In the genomic region with DNA sequence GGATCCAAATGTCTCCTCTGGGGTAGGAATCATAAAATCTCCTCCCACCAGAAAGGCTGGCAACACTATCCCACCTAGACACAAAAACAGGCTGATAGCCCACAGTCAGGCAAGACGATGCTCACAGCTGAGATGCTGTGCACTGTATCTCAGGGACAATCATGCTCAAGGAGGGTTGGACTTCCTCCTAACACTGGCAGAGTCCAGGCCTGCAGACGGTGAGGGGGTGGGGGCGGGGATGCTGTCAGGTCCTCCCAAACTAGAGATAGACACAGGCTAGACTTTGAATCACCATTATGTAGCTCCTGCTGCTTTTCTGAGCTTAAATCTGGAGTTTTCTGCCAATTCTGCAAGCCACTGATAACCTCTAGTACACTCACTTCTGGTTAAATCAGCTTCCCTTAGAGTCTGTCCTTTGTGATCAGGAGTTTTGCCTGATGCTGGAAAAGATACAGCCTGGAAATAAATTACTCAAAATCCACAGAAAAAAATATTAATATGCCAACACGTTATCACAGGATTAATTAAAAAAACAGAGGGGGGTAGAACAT, we compare ENCODE assay signal across 26 mouse cellular contexts.
DNase-seq lines count a peak whose midpoint lies in the region; ATAC-seq lines count a peak whose summit lies in the region.
"Had no signal": no experiment of that assay in that cellular context is flagged by ENCODE, and none has a peak within 500 bp of the region (broad histone marks: within the 10 kb centered on the region; RNA-seq: fewer than 3 reads in every experiment).

No protein-coding gene starts in this region.

- no peak overlapping the region for H3K4me3 ChIP-seq in liver, embryonic 11.5 days (ENCODE audit: low read depth, low read length)
- no peak overlapping the region for H3K4me3 ChIP-seq in limb, embryonic 10.5 days
- H3K4me3 ChIP-seq: embryonic facial prominence, embryonic 13.5 days; erythroblast, embryonic 14.5 days; forebrain, embryonic 12.5 days; gastrocnemius, adult 2 months; heart, embryonic 10.5 days; limb, embryonic 15.5 days; neural tube, embryonic 15.5 days had no signal

- no peak overlapping the region for H3K27ac ChIP-seq in liver, embryonic 11.5 days (ENCODE audit: low read depth, low read length)
- H3K27ac ChIP-seq in limb, embryonic 10.5 days, result 0 out of 2 replicates have a peak overlapping the region, but pooled peaks have one; percentile 30
- H3K27ac ChIP-seq: embryonic facial prominence, embryonic 13.5 days; forebrain, embryonic 12.5 days; gastrocnemius, adult 2 months; hindbrain, embryonic 14.5 days; limb, embryonic 15.5 days; neural tube, embryonic 15.5 days had no signal

- 0 out of 2 replicates have a peak, but pooled peaks have one; percentile 37 for ATAC-seq in liver, embryonic 11.5 days (replicated peaks; ENCODE audit: low FRiP score)
- ATAC-seq: inflammation-experienced regulatory T-cells, adult 6 months; Patski had no signal

- intact Hi-C loops in left cerebral cortex, postnatal 4 days (cut with DNase I), result no loop called here

- WGBS in liver, embryonic 11.5 days, result 31% methylated on average over 4 of the region's 4 CpGs
- 60% methylated on average over 4 of the region's 4 CpGs for WGBS in limb, embryonic 10.5 days

- no peak for DNase-seq in liver, embryonic 11.5 days (ENCODE audit: low spot score)
- no peak for DNase-seq in liver
- DNase-seq in MEL-GATA-1-ER (ENCODE audit: extremely low read depth, low read depth), result peak; percentile 47
- DNase-seq in limb, embryonic 10.5 days (ENCODE audit: low spot score), result no peak
- no peak for DNase-seq in adipocyte (ENCODE audit: low spot score)
- DNase-seq in left cerebral cortex, postnatal 4 days, result no peak
- no peak for DNase-seq in layer of hippocampus, adult 18-20 months (ENCODE audit: low spot score in 2 of 2)
- DNase-seq: adrenal gland, adult 2 months; cerebellum, adult 18-20 months; cerebellum, postnatal 25 days; gastrocnemius, adult 2 months; kidney, adult 2 months; kidney, postnatal 14 days; lung, adult 18-20 months; right cerebral cortex, adult 18-20 months; right cerebral cortex, postnatal 4 days; thymus, postnatal 14 days had no signal

- H3K36me3 ChIP-seq in liver, embryonic 11.5 days (ENCODE audit: control insufficient read depth, insufficient read depth, low read length), result no peaks in the 10 kb centered on the region
- H3K36me3 ChIP-seq in limb, embryonic 10.5 days, result no peaks in the 10 kb centered on the region
- H3K36me3 ChIP-seq: embryonic facial prominence, embryonic 13.5 days; forebrain, embryonic 12.5 days; heart, embryonic 10.5 days; limb, embryonic 15.5 days; neural tube, embryonic 15.5 days had no signal

- H3K9ac ChIP-seq in liver, embryonic 11.5 days (ENCODE audit: low read depth, low read length), result no peak overlapping the region
- H3K9ac ChIP-seq: embryonic facial prominence, embryonic 13.5 days; forebrain, embryonic 12.5 days; hindbrain, embryonic 14.5 days; limb, embryonic 15.5 days; neural tube, embryonic 15.5 days had no signal

- H3K4me1 ChIP-seq in liver, embryonic 11.5 days (replicated peaks; ENCODE audit: control insufficient read depth, insufficient read depth, low read length), result no peaks in the 10 kb centered on the region; the same call in 1 of the 2 replicates
- H3K4me1 ChIP-seq in limb, embryonic 10.5 days, result peaks cover 52% of the 10 kb centered on the region
- H3K4me1 ChIP-seq: limb, embryonic 15.5 days had no signal

- H3K4me2 ChIP-seq in liver, embryonic 11.5 days, result no peak overlapping the region
- H3K4me2 ChIP-seq: embryonic facial prominence, embryonic 13.5 days; forebrain, embryonic 12.5 days; hindbrain, embryonic 14.5 days; limb, embryonic 15.5 days; neural tube, embryonic 15.5 days had no signal

- H3K9me3 ChIP-seq in liver, embryonic 11.5 days (ENCODE audit: control insufficient read depth, low read length), result no peaks in the 10 kb centered on the region
- H3K9me3 ChIP-seq in limb, embryonic 10.5 days (replicated peaks), result 0 out of 2 replicates have a peak, but pooled peaks cover 3% of the 10 kb centered on the region
- H3K9me3 ChIP-seq: heart, embryonic 10.5 days; limb, embryonic 15.5 days; neural tube, embryonic 15.5 days had no signal

- H3K27me3 ChIP-seq in liver, embryonic 11.5 days (replicated peaks; ENCODE audit: control insufficient read depth, insufficient read depth, low read length), result no peaks in the 10 kb centered on the region
- peaks cover 13% of the 10 kb centered on the region; the same call in 1 of the 2 replicates for H3K27me3 ChIP-seq in limb, embryonic 10.5 days (ENCODE audit: low read depth, poor library complexity, severe bottlenecking)
- H3K27me3 ChIP-seq: limb, embryonic 15.5 days; neural tube, embryonic 15.5 days; Patski had no signal
